Mouse (Mus musculus) ES-Bruce4 (cell line): ENCODE results near the gene Slc39a2.
"Not testable (repeated sequence)": the region's sequence is repeated elsewhere in the genome, so short reads cannot be mapped to it uniquely, and the experiment has no call there.

Experiments used
- CTCF ChIP-seq: IDR thresholded peaks from one replicate; pipeline ENCODE4 v1.8.1; 2011; ENCODE audit warnings: low read depth, low read length
- EP300 ChIP-seq: IDR thresholded peaks from 2 replicates; pipeline ENCODE4 v1.6.1; 2011; ENCODE audit warnings: low read depth, low read length; ENCODE audit not compliant: insufficient read depth
- POLR2A ChIP-seq: IDR thresholded peaks from one replicate; pipeline ENCODE4 v1.8.1; 2011; ENCODE audit warnings: low read length; ENCODE audit not compliant: insufficient read depth

GRCm38 (mm10) chr14:51855280-51855679 lies 37.4 kb upstream of the Slc39a2 start:
- not testable (repeated sequence) for TF ChIP-seq CTCF, POLR2A, EP300
